In the genomic region with DNA sequence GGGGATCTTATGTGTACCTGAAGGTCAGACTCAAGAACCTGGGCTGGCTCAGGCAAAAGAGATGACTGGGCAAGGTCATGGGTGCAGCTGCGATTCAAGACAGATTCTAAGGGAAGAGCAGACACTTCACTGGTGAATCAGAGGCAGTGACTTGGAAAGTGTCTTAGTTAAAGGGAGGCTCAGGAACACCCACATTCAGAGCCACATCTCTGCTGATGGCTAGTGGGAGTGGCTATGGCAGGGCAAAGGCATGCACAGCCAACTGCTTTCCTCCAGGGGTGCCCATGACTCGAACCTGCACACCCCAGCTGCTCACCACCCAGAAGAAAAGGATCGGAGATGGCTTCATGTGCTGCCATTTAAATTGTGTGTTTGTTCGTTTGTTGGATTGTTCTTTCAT, we compare ENCODE assay signal across 26 mouse cellular contexts.
DNase-seq lines count a peak whose midpoint lies in the region; ATAC-seq lines count a peak whose summit lies in the region.
"Had no signal": no experiment of that assay in that cellular context is flagged by ENCODE, and none has a peak within 500 bp of the region (broad histone marks: within the 10 kb centered on the region; RNA-seq: fewer than 3 reads in every experiment).

No protein-coding gene starts in this region.

- no peak overlapping the region for H3K9ac ChIP-seq in midbrain, embryonic 16.5 days (ENCODE audit: low read depth, low read length)
- H3K9ac ChIP-seq: embryonic facial prominence, embryonic 12.5 days; embryonic facial prominence, embryonic 15.5 days; forebrain, postnatal 0 days; heart, embryonic 13.5 days; hindbrain, embryonic 12.5 days; hindbrain, embryonic 15.5 days had no signal

- H3K4me3 ChIP-seq in midbrain, embryonic 16.5 days (ENCODE audit: low read depth, low read length): no peak overlapping the region
- H3K4me3 ChIP-seq: heart, adult 2 months; hindbrain, embryonic 15.5 days had no signal

- no peaks in the 10 kb centered on the region for H3K9me3 ChIP-seq in midbrain, embryonic 16.5 days (replicated peaks; ENCODE audit: control insufficient read depth, low read length, poor library complexity, severe bottlenecking)
- H3K9me3 ChIP-seq: embryonic facial prominence, embryonic 12.5 days; embryonic facial prominence, embryonic 15.5 days; heart, embryonic 10.5 days; heart, embryonic 13.5 days; hindbrain, embryonic 12.5 days; hindbrain, embryonic 15.5 days had no signal

- no peak for ATAC-seq in midbrain, embryonic 16.5 days
- ATAC-seq: forebrain, embryonic 14.5 days; forebrain, postnatal 0 days; intestine, postnatal 0 days had no signal

- H3K4me2 ChIP-seq in midbrain, embryonic 16.5 days (ENCODE audit: low read length): no peak overlapping the region
- H3K4me2 ChIP-seq: embryonic facial prominence, embryonic 15.5 days had no signal

- H3K36me3 ChIP-seq in midbrain, embryonic 16.5 days (ENCODE audit: control insufficient read depth, insufficient read depth, low read length): no peaks in the 10 kb centered on the region
- H3K36me3 ChIP-seq: embryonic facial prominence, embryonic 12.5 days; embryonic facial prominence, embryonic 15.5 days; heart, embryonic 10.5 days; heart, embryonic 13.5 days; hindbrain, embryonic 12.5 days had no signal

- DNase-seq in 3T3-L1 (ENCODE audit: low read depth, low spot score): peak; percentile 62
- DNase-seq in Muller cell, postnatal 12 days (ENCODE audit: inconsistent ontology term): peak; percentile 11
- DNase-seq in R1 (ENCODE audit: low read depth, low spot score): peak; percentile 42
- no peak for DNase-seq in heart, postnatal 4 days
- DNase-seq in layer of hippocampus, postnatal 25 days (ENCODE audit: extremely low spot score in 1 of 2, low spot score in 1 of 2): no peak
- DNase-seq: adrenal gland, postnatal 10 days; adrenal gland, postnatal 36 days; B cell, adult 2 months; cerebellum, adult 11 months; cerebellum, adult 2 months; cerebellum, adult 9-11 months; cerebellum, postnatal 25 days; forebrain, postnatal 0 days; gastrocnemius, postnatal 10 days; gastrocnemius, postnatal 36 days; heart, adult 2 months; heart, postnatal 14 days had no signal

- H3K4me1 ChIP-seq in midbrain, embryonic 16.5 days (ENCODE audit: control insufficient read depth, insufficient read depth, low read length): peaks cover 4% of the 10 kb centered on the region; the same call in 1 of the 2 replicates

- WGBS in midbrain, embryonic 16.5 days: 77% methylated on average over 4 of the region's 4 CpGs

- H3K27ac ChIP-seq in midbrain, embryonic 16.5 days (ENCODE audit: low read length): no peak overlapping the region
- H3K27ac ChIP-seq: embryonic facial prominence, embryonic 12.5 days; embryonic facial prominence, embryonic 15.5 days; heart, adult 2 months; heart, embryonic 10.5 days; heart, embryonic 13.5 days; hindbrain, embryonic 12.5 days; hindbrain, embryonic 15.5 days had no signal

- H3K27me3 ChIP-seq in midbrain, embryonic 16.5 days (ENCODE audit: control insufficient read depth, insufficient read depth, low read depth, low read length): peaks cover 37% of the 10 kb centered on the region

Comparison
In these comparisons a context has a peak if more than half of its experiments do, and no peak if none do; other contexts are left out.
1. DNase-seq: peak in 3T3-L1 (single experiment), Muller cell, postnatal 12 days (single experiment) and R1 (single experiment); none in heart, postnatal 4 days (single experiment) and layer of hippocampus, postnatal 25 days (0 of 2).